Mouse (Mus musculus) bone marrow macrophage, adult 2 months (primary cell): ENCODE measurements around the gene Tomm7. TPM values are rescaled to one million over a fixed set of nuclear protein-coding genes. Genes with fewer than 3 reads are reported as not detected.

ENCODE experiments used
- H3K27ac ChIP-seq: 2 replicates; pipeline ENCODE4 v1.5.1; 2012; ENCODE audit warnings: low read depth, low read length; ENCODE audit not compliant: insufficient read depth
- H3K4me1 ChIP-seq: 2 replicates; pipeline ENCODE4 v1.6.1; 2012; ENCODE audit warnings: low read length; ENCODE audit not compliant: control insufficient read depth, insufficient read depth
- H3K4me3 ChIP-seq: 2 replicates; pipeline ENCODE4 v1.5.1; 2012; ENCODE audit warnings: mild to moderate bottlenecking, low read length, moderate library complexity; ENCODE audit not compliant: insufficient read depth
- CTCF ChIP-seq: IDR thresholded peaks from 2 replicates; pipeline ENCODE4 v1.5.1; 2012; ENCODE audit warnings: low read depth, mild to moderate bottlenecking, low read length, moderate library complexity
- POLR2A ChIP-seq: IDR thresholded peaks from 2 replicates; pipeline ENCODE4 v1.6.1; 2012; ENCODE audit warnings: mild to moderate bottlenecking, low read depth, low read length, borderline replicate concordance
- polyA plus RNA-seq: library from polyadenylated mRNA; stranded (reverse); fragments of >200 nt; gene quantifications from 2 replicates; pipeline ENCODE4 v1.2.4, GENCODE M21; 2012; ENCODE audit not compliant: missing spikeins, insufficient read depth, insufficient read length

Gene Tomm7
- polyA plus RNA-seq, 1 experiment, result 67.6 TPM

- TF ChIP-seq CTCF (peak; percentile 50; the same call in 1 of the 2 replicates), POLR2A (no peak)
- H3K4me3 ChIP-seq, result no peak overlapping the region
Observed at GRCm38 (mm10) chr5:23826321-23827004, 17.5 kb downstream of the Tomm7 start.

GRCm38 (mm10) chr5:23824171-23824733 is 19.7 kb downstream of the Tomm7 start:
- TF ChIP-seq POLR2A (no peak), CTCF (no peak)
- H3K4me1 ChIP-seq, result no peaks in the 10 kb centered on the region
- no peak overlapping the region for H3K27ac ChIP-seq
- H3K4me3 ChIP-seq, result no peak overlapping the region

More at GRCm38 (mm10) chr5:23826321-23827004, 17.5 kb downstream of the Tomm7 start:
- Histone ChIP-seq H3K27ac (no peak overlapping the region), H3K4me1 (no peaks in the 10 kb centered on the region)

GRCm38 (mm10) chr5:23822306-23822705 is 21.7 kb downstream of the Tomm7 start:
- H3K27ac ChIP-seq, result no peak overlapping the region
- TF ChIP-seq CTCF (no peak), POLR2A (no peak)
- no peaks in the 10 kb centered on the region for H3K4me1 ChIP-seq
- no peak overlapping the region for H3K4me3 ChIP-seq

GRCm38 (mm10) chr5:23816681-23817080 is 27.3 kb downstream of the Tomm7 start:
- no peaks in the 10 kb centered on the region for H3K4me1 ChIP-seq
- TF ChIP-seq POLR2A (no peak), CTCF (no peak)
- no peak overlapping the region for H3K27ac ChIP-seq
- no peak overlapping the region for H3K4me3 ChIP-seq

GRCm38 (mm10) chr5:23814841-23815240 is 29.1 kb downstream of the Tomm7 start:
- TF ChIP-seq POLR2A (no peak), CTCF (no peak)
- Histone ChIP-seq H3K27ac (no peak overlapping the region), H3K4me3 (no peak overlapping the region), H3K4me1 (no peaks in the 10 kb centered on the region)

GRCm38 (mm10) chr5:23792726-23793125 is 51.2 kb downstream of the Tomm7 start:
- H3K27ac ChIP-seq, result no peak overlapping the region
- TF ChIP-seq CTCF, result no peak
- no peak for TF ChIP-seq POLR2A
- H3K4me3 ChIP-seq, result no peak overlapping the region
- no peaks in the 10 kb centered on the region for H3K4me1 ChIP-seq

- no peak overlapping the region for H3K27ac ChIP-seq
- H3K4me3 ChIP-seq, result no peak overlapping the region
- H3K4me1 ChIP-seq, result 0 out of 2 replicates have a peak, but pooled peaks cover 2% of the 10 kb centered on the region
- TF ChIP-seq POLR2A (no peak), CTCF (no peak)
Observed at GRCm38 (mm10) chr5:23789078-23789612, 54.8 kb downstream of the Tomm7 start.

Other genes starting within 250 kb of the Tomm7 start
- gene Srpk2, start 159.5 kb downstream of the Tomm7 start, polyA plus RNA-seq, result 33.0 and 34.8 TPM in 2 replicates
- gene Pus7, start 60.5 kb downstream of the Tomm7 start, polyA plus RNA-seq, result 5.4 and 6.1 TPM in 2 replicates
- 10.6 and 15.1 TPM in 2 replicates for gene Rint1, start 56.5 kb downstream of the Tomm7 start, polyA plus RNA-seq
- gene Fam126a, start 186.5 kb upstream of the Tomm7 start, polyA plus RNA-seq, result 24.2 and 24.3 TPM in 2 replicates